25 mouse cellular contexts compared by ENCODE assay signal in genomic region chr9:119966221-119966910, GRCm38 (mm10). TPM values are rescaled to one million over a fixed set of nuclear protein-coding genes. Genes with fewer than 3 reads are reported as not detected.
DNase-seq lines count a peak whose midpoint lies in the region; ATAC-seq and TF ChIP-seq lines count a peak whose summit lies in the region.
"Had no signal": no experiment of that assay in that cellular context is flagged by ENCODE, and none has a peak within 500 bp of the region (broad histone marks: within the 10 kb centered on the region; RNA-seq: fewer than 3 reads in every experiment).

No protein-coding gene starts in this region.

- peak; percentile 32 for DNase-seq in adrenal gland, adult 2 months
- DNase-seq in adrenal gland, adult 8-10 months, result no peak
- peak; percentile 58 to 65 for DNase-seq in cerebellum, postnatal 10 days
- peak; percentile 57 for DNase-seq in kidney, adult 2 months
- DNase-seq in kidney, postnatal 10 days, result no peak
- DNase-seq in right cerebral cortex, postnatal 14 days, result peak; percentile 3
- DNase-seq in right cerebral cortex, adult 18-20 months, result no peak
- DNase-seq: B cell, adult 2 months; cerebellum, adult 8-10 months; cerebellum, postnatal 36 days; forebrain, postnatal 0 days; gastrocnemius, postnatal 14 days; heart, postnatal 14 days; kidney, adult 11 months had no signal

- 91% methylated on average over 26 of the region's 26 CpGs for WGBS in kidney, adult 2 months

- H3K27me3 ChIP-seq in kidney, adult 2 months (replicated peaks; ENCODE audit: control insufficient read depth, insufficient read depth, low read length), result no peaks in the 10 kb centered on the region
- H3K27me3 ChIP-seq: heart, embryonic 15.5 days had no signal

- no peak overlapping the region for H3K27ac ChIP-seq in kidney, adult 2 months (ENCODE audit: insufficient read depth, low read depth, low read length)
- H3K27ac ChIP-seq: embryonic facial prominence, embryonic 10.5 days; forebrain, embryonic 13.5 days; heart, embryonic 15.5 days; hindbrain, embryonic 13.5 days; hindbrain, postnatal 0 days had no signal

- ATAC-seq in cerebellum, adult (ENCODE audit: insufficient number of reproducible peaks, low FRiP score, low TSS enrichment), result no peak
- ATAC-seq: CD4-positive, CD25-positive, alpha-beta regulatory T cell, adult 4 months; forebrain, embryonic 13.5 days; forebrain, postnatal 0 days; hindbrain, postnatal 0 days had no signal

- TF ChIP-seq POLR2A in kidney, adult 2 months (IDR thresholded peaks at IDR 0.05; ENCODE audit: low read depth, low read length), result no peak

- peaks cover 16% of the 10 kb centered on the region for H3K4me1 ChIP-seq in kidney, adult 2 months (ENCODE audit: control insufficient read depth, insufficient read depth, low read length)

- H3K36me3 ChIP-seq in kidney, adult 2 months (ENCODE audit: control insufficient read depth, insufficient read depth, low read length), result no peaks in the 10 kb centered on the region
- H3K36me3 ChIP-seq: hindbrain, embryonic 13.5 days had no signal

- H3K4me3 ChIP-seq in kidney, adult 2 months (ENCODE audit: insufficient read depth, low read depth, low read length), result no peak overlapping the region
- H3K4me3 ChIP-seq: embryonic facial prominence, embryonic 10.5 days; forebrain, embryonic 13.5 days; heart, embryonic 15.5 days; hindbrain, embryonic 13.5 days had no signal

- no peak for TF ChIP-seq CTCF in kidney, adult 2 months (conservative IDR thresholded peaks at IDR 0.05; ENCODE audit: insufficient read depth, insufficient read length, low read depth, low read length)

RNA-seq across cellular contexts. Expression of gene Csrnp1, which starts 18.1 kb away (rescaled TPM):
- 10 to 100 TPM; 18.7 to 26.5 TPM for total RNA-seq in adrenal gland, adult 2 months (2021)
- polyA plus RNA-seq in adrenal gland, adult 2 months (2012; rRNA removed), result 45.6 and 51.3 TPM in 2 replicates
- 10 to 100 TPM in 3 of 4 experiments, 1 to 10 TPM in 1; 7.7 to 69.5 (median 16.0) TPM for total RNA-seq in adrenal gland, adult 8-10 months (2022)
- 14.8 and 24.2 TPM in 2 replicates for polyA plus RNA-seq in kidney, adult 2 months (2012; rRNA removed)

RNA-seq across cellular contexts. Expression of gene Ttc21a, which starts 29.0 kb away (rescaled TPM):
- total RNA-seq in adrenal gland, adult 2 months (2021), result under 1 TPM in 1 of 2 experiments, not detected in 1; 0.17 TPM
- 0.04 TPM in 2 replicates for polyA plus RNA-seq in adrenal gland, adult 2 months (2012; rRNA removed)
- total RNA-seq in adrenal gland, adult 8-10 months (2022), result under 1 TPM; 0.09 to 0.43 (median 0.28) TPM
- 0.06 and 0.07 TPM in 2 replicates for polyA plus RNA-seq in kidney, adult 2 months (2012; rRNA removed)
- total RNA-seq: gastrocnemius, adult 18-20 months; gastrocnemius, postnatal 14 days had no signal

RNA-seq across cellular contexts. Expression of gene Gorasp1, which starts 29.0 kb away (rescaled TPM):
- 10 to 100 TPM; 15.1 to 31.9 TPM for total RNA-seq in adrenal gland, adult 2 months (2021)
- polyA plus RNA-seq in adrenal gland, adult 2 months (2012; rRNA removed), result 26.6 and 30.5 TPM in 2 replicates
- total RNA-seq in adrenal gland, adult 8-10 months (2022), result 10 to 100 TPM; 31.7 to 45.8 (median 42.3) TPM
- 17.8 and 20.7 TPM in 2 replicates for polyA plus RNA-seq in kidney, adult 2 months (2012; rRNA removed)

RNA-seq across cellular contexts. Expression of gene Xirp1, which starts 57.0 kb away (rescaled TPM):
- total RNA-seq in adrenal gland, adult 2 months (2021), result under 1 TPM; 0.37 to 0.48 TPM
- polyA plus RNA-seq in adrenal gland, adult 2 months (2012; rRNA removed), result 0.03 and 0.04 TPM in 2 replicates
- under 1 TPM; 0.06 to 0.16 (median 0.10) TPM for total RNA-seq in adrenal gland, adult 8-10 months (2022)
- polyA plus RNA-seq in kidney, adult 2 months (2012; rRNA removed), result 0.18 and 0.94 TPM in 2 replicates
- total RNA-seq: forebrain, postnatal 0 days; hematopoietic stem cell, adult 5-6 weeks had no signal
- polyA plus RNA-seq: CD4-positive, CD25-positive, alpha-beta regulatory T cell, adult 4 months; forebrain, embryonic 13.5 days; forebrain, postnatal 0 days; G1E; intestine, embryonic 14.5 days had no signal

Comparison
In these comparisons a context has a peak if more than half of its experiments do, and no peak if none do; other contexts are left out.
1. DNase-seq: peak in adrenal gland, adult 2 months (single experiment), cerebellum, postnatal 10 days (2 of 2), kidney, adult 2 months (single experiment) and right cerebral cortex, postnatal 14 days (single experiment); none in adrenal gland, adult 8-10 months (single experiment), kidney, postnatal 10 days (single experiment) and right cerebral cortex, adult 18-20 months (single experiment).